Comparison of ENCODE assay signal across 8 mouse cellular contexts in genomic region chr9:52678839-52679215, GRCm38 (mm10). TPM values are rescaled to one million over a fixed set of nuclear protein-coding genes. Genes with fewer than 3 reads are reported as not detected.
A peak's percentile ranks its signal among the peaks of the same experiment; 100 is the strongest.
DNase-seq lines count a peak whose midpoint lies in the region; ATAC-seq and TF ChIP-seq lines count a peak whose summit lies in the region.
"Had no signal": no experiment of that assay in that cellular context is flagged by ENCODE, and none has a peak within 500 bp of the region (broad histone marks: within the 10 kb centered on the region; RNA-seq: fewer than 3 reads in every experiment).

No protein-coding gene starts in this region.

- TF ChIP-seq CTCF in forebrain, postnatal 0 days (IDR thresholded peaks at IDR 0.05; ENCODE audit: low read depth): no peak

- H3K4me3 ChIP-seq in megakaryocyte, embryonic 14.5 days (replicated peaks): peak overlapping the region; percentile 91
- H3K4me3 ChIP-seq in forebrain, postnatal 0 days (ENCODE audit: low read depth, low read length): peak overlapping the region; percentile 68
- H3K4me3 ChIP-seq in limb, embryonic 12.5 days (replicated peaks): peak overlapping the region; percentile 48
- peak overlapping the region; percentile 38 for H3K4me3 ChIP-seq in stomach, embryonic 16.5 days (replicated peaks; ENCODE audit: low read length)

- no peaks in the 10 kb centered on the region for H3K36me3 ChIP-seq in megakaryocyte, embryonic 14.5 days (replicated peaks; ENCODE audit: low read length)
- H3K36me3 ChIP-seq in forebrain, postnatal 0 days (ENCODE audit: insufficient read depth): no peaks in the 10 kb centered on the region
- H3K36me3 ChIP-seq in limb, embryonic 12.5 days: no peaks in the 10 kb centered on the region
- no peaks in the 10 kb centered on the region for H3K36me3 ChIP-seq in stomach, embryonic 16.5 days (ENCODE audit: control insufficient read depth, insufficient read depth, low read length)

- no peak for ATAC-seq in megakaryocyte, adult 5-6 weeks (ENCODE audit: poor library complexity, severe bottlenecking)
- peak; percentile 25 for ATAC-seq in forebrain, postnatal 0 days
- no peak for ATAC-seq in limb, embryonic 12.5 days (ENCODE audit: insufficient number of reproducible peaks, insufficient read depth, low FRiP score, low TSS enrichment, low read depth)
- ATAC-seq in stomach, embryonic 16.5 days (ENCODE audit: insufficient read depth, low FRiP score): no peak

- DNase-seq in forebrain, postnatal 0 days: no peak
- no peak for DNase-seq in right cerebral cortex, postnatal 36 days (ENCODE audit: low spot score in 2 of 2)
- DNase-seq in thymus, postnatal 0 days (ENCODE audit: low spot score): no peak

- peak overlapping the region; percentile 89 for H3K27ac ChIP-seq in forebrain, postnatal 0 days (ENCODE audit: low read depth, low read length)
- H3K27ac ChIP-seq in limb, embryonic 12.5 days: no peak overlapping the region
- no peak overlapping the region for H3K27ac ChIP-seq in stomach, embryonic 16.5 days (ENCODE audit: low read length)

- H3K27me3 ChIP-seq in megakaryocyte, embryonic 14.5 days (replicated peaks): peaks cover 62% of the 10 kb centered on the region
- H3K27me3 ChIP-seq in forebrain, postnatal 0 days (ENCODE audit: insufficient read depth, low read length): no peaks in the 10 kb centered on the region
- H3K27me3 ChIP-seq in limb, embryonic 12.5 days: peaks cover 62% of the 10 kb centered on the region
- H3K27me3 ChIP-seq in stomach, embryonic 16.5 days (ENCODE audit: control insufficient read depth, insufficient read depth, low read length): peaks cover 37% of the 10 kb centered on the region

- WGBS in forebrain, postnatal 0 days: 2% methylated on average over 10 of the region's 10 CpGs
- WGBS in limb, embryonic 12.5 days: 2% methylated on average over 10 of the region's 10 CpGs
- WGBS in stomach, embryonic 16.5 days: 1% methylated on average over 10 of the region's 10 CpGs

- peaks cover 37% of the 10 kb centered on the region for H3K4me1 ChIP-seq in megakaryocyte, embryonic 14.5 days
- H3K4me1 ChIP-seq in forebrain, postnatal 0 days (ENCODE audit: insufficient read depth): peaks cover 11% of the 10 kb centered on the region; the same call in 1 of the 2 replicates
- H3K4me1 ChIP-seq in limb, embryonic 12.5 days (replicated peaks): peaks cover 22% of the 10 kb centered on the region
- peaks cover 2% of the 10 kb centered on the region; the same call in 1 of the 2 replicates for H3K4me1 ChIP-seq in stomach, embryonic 16.5 days (ENCODE audit: control insufficient read depth, insufficient read depth, low read length)

- peak overlapping the region; percentile 73 for H3K9ac ChIP-seq in forebrain, postnatal 0 days
- H3K9ac ChIP-seq in limb, embryonic 12.5 days (replicated peaks): no peak overlapping the region
- H3K9ac ChIP-seq in stomach, embryonic 16.5 days (ENCODE audit: low read length): no peak overlapping the region

- peak overlapping the region; percentile 87 for H3K4me2 ChIP-seq in forebrain, postnatal 0 days (ENCODE audit: low read depth)
- H3K4me2 ChIP-seq in limb, embryonic 12.5 days: peak overlapping the region; percentile 73
- H3K4me2 ChIP-seq in stomach, embryonic 16.5 days (ENCODE audit: low read depth, low read length): peak overlapping the region; percentile 52

- H3K9me3 ChIP-seq in megakaryocyte, embryonic 14.5 days: no peaks in the 10 kb centered on the region
- no peaks in the 10 kb centered on the region for H3K9me3 ChIP-seq in forebrain, postnatal 0 days (ENCODE audit: low read length)
- H3K9me3 ChIP-seq in limb, embryonic 12.5 days: no peaks in the 10 kb centered on the region
- H3K9me3 ChIP-seq in stomach, embryonic 16.5 days (replicated peaks; ENCODE audit: control insufficient read depth, low read length): no peaks in the 10 kb centered on the region

RNA-seq across cellular contexts. Expression of gene AI593442, which starts 0.8 kb away (rescaled TPM):
- 0.38 and 0.87 TPM in 2 replicates for polyA plus RNA-seq in megakaryocyte, embryonic 14.5 days (2012; ENCODE audit: insufficient read depth, low replicate concordance)
- not detected in 2 replicates for total RNA-seq in megakaryocyte, adult 5-6 weeks (2015)
- total RNA-seq in megakaryocyte, adult 5-6 weeks (2017): not detected in 2 replicates
- total RNA-seq in forebrain, postnatal 0 days (2014; rRNA removed): 24.1 and 25.3 TPM in 2 replicates
- 42.4 and 77.7 TPM in 2 replicates for polyA plus RNA-seq in forebrain, postnatal 0 days (2015; fragmentation: Nextera tagmentation; extraction: Ambion mirVana)
- 0.81 and 0.95 TPM in 2 replicates for polyA plus RNA-seq in limb, embryonic 12.5 days (2016; fragmentation: Nextera tagmentation; extraction: Ambion mirVana)
- polyA plus RNA-seq in stomach, embryonic 16.5 days (2015; fragmentation: Nextera tagmentation; extraction: Ambion mirVana): 1.1 and 1.3 TPM in 2 replicates
- 0.03 and 0.04 TPM in 2 replicates for polyA plus RNA-seq in thymus, postnatal 0 days (2015; fragmentation: Nextera tagmentation; extraction: Ambion mirVana)
- total RNA-seq: liver, adult 2 months had no signal
- polyA plus RNA-seq: liver, adult 2 months had no signal

Comparison
In these comparisons a context has a peak if more than half of its experiments do, and no peak if none do; other contexts are left out.
1. H3K4me3 ChIP-seq: peak in every context shown above with its lines; median percentile 91 in megakaryocyte, embryonic 14.5 days; 68 in forebrain, postnatal 0 days; 48 in limb, embryonic 12.5 days; 38 in stomach, embryonic 16.5 days.
2. RNA of gene AI593442, which starts 0.8 kb away (polyA plus RNA-seq): 42.4 to 77.7 TPM in forebrain, postnatal 0 days; 1.1 to 1.3 TPM in stomach, embryonic 16.5 days, 0.81 to 0.95 TPM in limb, embryonic 12.5 days, 0.38 to 0.87 TPM in megakaryocyte, embryonic 14.5 days and 0.03 to 0.04 TPM in thymus, postnatal 0 days; every median in the first group is over 10 times any median in the second.
3. Peak in every context shown above with its lines, with median percentiles within 50 percentile points of each other: H3K4me2 ChIP-seq.